Mouse (Mus musculus): ENCODE data around the gene Sstr1.

The Sstr1 gene

GRCm38 (mm10) chr12:58211163-58212071 lies at the start of gene Sstr1:
TSS of gene Sstr1 (plus strand) at chr12:58211772.
- peak; percentile 31 for DNase-seq

- no peak for DNase-seq
Observed at GRCm38 (mm10) chr12:58198810-58199209, 12.8 kb upstream of the Sstr1 start.

GRCm38 (mm10) chr12:58201190-58201589 lies 10.4 kb upstream of the Sstr1 start:
- no peak for DNase-seq

GRCm38 (mm10) chr12:58207956-58208355 lies 3.6 kb upstream of the Sstr1 start:
- no peak for DNase-seq

- peak; percentile 49 for DNase-seq
Observed at GRCm38 (mm10) chr12:58212261-58212923, 820 bp downstream of the Sstr1 start.

GRCm38 (mm10) chr12:58212924-58213450 lies 1.4 kb downstream of the Sstr1 start:
- DNase-seq = peak; percentile 21

GRCm38 (mm10) chr12:58213451-58214288 lies 2.1 kb downstream of the Sstr1 start:
- peak; percentile 27 for DNase-seq

GRCm38 (mm10) chr12:58214289-58215136 lies 2.9 kb downstream of the Sstr1 start:
- DNase-seq = peak; percentile 5

GRCm38 (mm10) chr12:58216218-58216617 lies 4.6 kb downstream of the Sstr1 start:
- DNase-seq = no peak

GRCm38 (mm10) chr12:58219078-58219477 lies 7.5 kb downstream of the Sstr1 start:
- DNase-seq = no peak

- DNase-seq = no peak
Observed at GRCm38 (mm10) chr12:58225644-58226043, 14.1 kb downstream of the Sstr1 start.

- DNase-seq = no peak
Observed at GRCm38 (mm10) chr12:58232489-58232888, 20.9 kb downstream of the Sstr1 start.

- DNase-seq = no peak
Observed at GRCm38 (mm10) chr12:58251901-58252300, 40.3 kb downstream of the Sstr1 start.
